In genomic region chr2:39008350-39008851, GRCm38 (mm10) we compare ENCODE assay signal across 8 mouse cellular contexts. TPM values are rescaled to one million over a fixed set of nuclear protein-coding genes. Genes with fewer than 3 reads are reported as not detected.
DNase-seq lines count a peak whose midpoint lies in the region; ATAC-seq and TF ChIP-seq lines count a peak whose summit lies in the region.

No protein-coding gene starts in this region.

- H3K9me3 ChIP-seq in heart, embryonic 16.5 days (replicated peaks; ENCODE audit: control insufficient read depth, low read length), result no peaks in the 10 kb centered on the region
- no peaks in the 10 kb centered on the region for H3K9me3 ChIP-seq in CH12.LX (replicated peaks; ENCODE audit: low read length)
- H3K9me3 ChIP-seq in embryonic facial prominence, embryonic 11.5 days (replicated peaks; ENCODE audit: control insufficient read depth, low read length), result no peaks in the 10 kb centered on the region
- H3K9me3 ChIP-seq in intestine, postnatal 0 days (ENCODE audit: control insufficient read depth), result no peaks in the 10 kb centered on the region
- no peaks in the 10 kb centered on the region for H3K9me3 ChIP-seq in midbrain, embryonic 12.5 days

- DNase-seq in heart, adult 8-10 months (ENCODE audit: low spot score), result no peak
- DNase-seq in CH12.LX (ENCODE audit: extremely low read depth) (no peak), adipocyte (ENCODE audit: low spot score) (no peak)
- peak; percentile 28 for DNase-seq in embryonic facial prominence, embryonic 11.5 days (ENCODE audit: low spot score)
- DNase-seq in Muller cell, postnatal 12 days (ENCODE audit: inconsistent ontology term), result no peak

- H3K27me3 ChIP-seq in heart, embryonic 16.5 days (ENCODE audit: control insufficient read depth, insufficient read depth, low read length), result no peaks in the 10 kb centered on the region
- no peaks in the 10 kb centered on the region for H3K27me3 ChIP-seq in CH12.LX (replicated peaks)
- H3K27me3 ChIP-seq in embryonic facial prominence, embryonic 11.5 days (ENCODE audit: control insufficient read depth, insufficient read depth, low read length), result no peaks in the 10 kb centered on the region
- no peaks in the 10 kb centered on the region for H3K27me3 ChIP-seq in intestine, postnatal 0 days (replicated peaks; ENCODE audit: control insufficient read depth, insufficient read depth, low read length)
- no peaks in the 10 kb centered on the region for H3K27me3 ChIP-seq in midbrain, embryonic 12.5 days

- no peak for TF ChIP-seq RAD21 in CH12.LX (IDR thresholded peaks at IDR 0.05; ENCODE audit: low read depth, low read length)

- H3K9ac ChIP-seq in heart, embryonic 16.5 days (ENCODE audit: low read length), result peak overlapping the region; percentile 97
- H3K9ac ChIP-seq in CH12.LX (ENCODE audit: insufficient read depth, low read depth), result peak overlapping the region; percentile 99
- H3K9ac ChIP-seq in embryonic facial prominence, embryonic 11.5 days (replicated peaks; ENCODE audit: low read length), result peak overlapping the region; percentile 90
- H3K9ac ChIP-seq in intestine, postnatal 0 days (ENCODE audit: low read depth, low read length), result peak overlapping the region; percentile 87
- peak overlapping the region; percentile 87 for H3K9ac ChIP-seq in midbrain, embryonic 12.5 days (replicated peaks)

- under 1% methylated on average over 25 of the region's 25 CpGs for WGBS in heart, embryonic 16.5 days
- WGBS in embryonic facial prominence, embryonic 11.5 days, result under 1% methylated on average over 22 of the region's 25 CpGs
- WGBS in intestine, postnatal 0 days, result under 1% methylated on average over 21 of the region's 25 CpGs
- WGBS in midbrain, embryonic 12.5 days, result under 1% methylated on average over 25 of the region's 25 CpGs

- peak overlapping the region; percentile 73 for H3K4me3 ChIP-seq in heart, embryonic 16.5 days (ENCODE audit: low read length)
- H3K4me3 ChIP-seq in CH12.LX (replicated peaks in 1 of 3; ENCODE audit: low read depth in 2 of 3, low read length in 2 of 3, poor library complexity in 1 of 3), result peak overlapping the region; percentile 74 to 100 (median 90)
- H3K4me3 ChIP-seq in embryonic facial prominence, embryonic 11.5 days (ENCODE audit: low read depth, low read length), result peak overlapping the region; percentile 89
- H3K4me3 ChIP-seq in intestine, postnatal 0 days (ENCODE audit: low read depth, low read length), result peak overlapping the region; percentile 88
- peak overlapping the region; percentile 82 for H3K4me3 ChIP-seq in midbrain, embryonic 12.5 days

- ATAC-seq in heart, embryonic 16.5 days (replicated peaks; ENCODE audit: extremely low read depth, insufficient read depth, low FRiP score), result peak; percentile 38
- peak; percentile 33 for ATAC-seq in embryonic facial prominence, embryonic 11.5 days (replicated peaks; ENCODE audit: insufficient number of reproducible peaks, low FRiP score, low TSS enrichment, low read depth)
- peak; percentile 40 for ATAC-seq in intestine, postnatal 0 days
- ATAC-seq in midbrain, embryonic 12.5 days (ENCODE audit: low FRiP score, low read depth), result peak; percentile 51

- no peak for TF ChIP-seq CTCF in CH12.LX (conservative IDR thresholded peaks at IDR 0.05 in 1 of 2, IDR thresholded peaks at IDR 0.05 in 1 of 2; ENCODE audit: low read depth in 2 of 2, low read length in 2 of 2)
- no peak for TF ChIP-seq CTCF in intestine, postnatal 0 days (IDR thresholded peaks at IDR 0.05; ENCODE audit: low read depth)

- H3K36me3 ChIP-seq in heart, embryonic 16.5 days (ENCODE audit: control insufficient read depth, insufficient read depth), result peaks cover 8% of the 10 kb centered on the region
- H3K36me3 ChIP-seq in CH12.LX (replicated peaks in 1 of 2; ENCODE audit: control insufficient read depth in 1 of 2, insufficient read depth in 1 of 2, low read length in 1 of 2), result peaks cover 12 to 32% of the 10 kb centered on the region in 2 experiments
- H3K36me3 ChIP-seq in embryonic facial prominence, embryonic 11.5 days (replicated peaks; ENCODE audit: control insufficient read depth, insufficient read depth, low read depth, low read length), result no peaks in the 10 kb centered on the region; the same call in 1 of the 2 replicates
- H3K36me3 ChIP-seq in intestine, postnatal 0 days (ENCODE audit: control insufficient read depth, insufficient read depth), result peaks cover 14% of the 10 kb centered on the region
- H3K36me3 ChIP-seq in midbrain, embryonic 12.5 days, result peaks cover 18% of the 10 kb centered on the region

- dilution Hi-C loops in CH12.LX (cut with MboI; ENCODE audit: extremely low pct_ligation_motif_present, extremely low pct_unique_long_range_greater_than_20kb, low sequenced_read_pairs), result no loop called here

- peaks cover 68% of the 10 kb centered on the region for H3K79me2 ChIP-seq in CH12.LX (replicated peaks; ENCODE audit: control insufficient read depth, extremely low read depth, insufficient read depth, poor library complexity, severe bottlenecking)

- H3K4me1 ChIP-seq in heart, embryonic 16.5 days (ENCODE audit: control insufficient read depth, insufficient read depth, low read length), result peaks cover 39% of the 10 kb centered on the region
- H3K4me1 ChIP-seq in CH12.LX (ENCODE audit: control insufficient read depth in 1 of 2, insufficient read depth in 2 of 2), result peaks cover 6 to 29% of the 10 kb centered on the region in 2 experiments
- H3K4me1 ChIP-seq in embryonic facial prominence, embryonic 11.5 days (ENCODE audit: control insufficient read depth, insufficient read depth, low read length), result no peaks in the 10 kb centered on the region; the same call in 1 of the 2 replicates
- H3K4me1 ChIP-seq in intestine, postnatal 0 days (replicated peaks; ENCODE audit: control insufficient read depth, insufficient read depth, low read length), result 0 out of 2 replicates have a peak, but pooled peaks cover 8% of the 10 kb centered on the region
- peaks cover 38% of the 10 kb centered on the region for H3K4me1 ChIP-seq in midbrain, embryonic 12.5 days

- peak overlapping the region; percentile 90 for H3K4me2 ChIP-seq in heart, embryonic 16.5 days (ENCODE audit: low read depth, low read length)
- H3K4me2 ChIP-seq in CH12.LX (ENCODE audit: insufficient read depth, low read depth, poor library complexity, severe bottlenecking), result peak overlapping the region; percentile 27; the same call in 1 of the 2 replicates
- H3K4me2 ChIP-seq in embryonic facial prominence, embryonic 11.5 days (ENCODE audit: low read depth, low read length), result peak overlapping the region; percentile 80
- H3K4me2 ChIP-seq in intestine, postnatal 0 days (replicated peaks; ENCODE audit: low read depth), result peak overlapping the region; percentile 96
- peak overlapping the region; percentile 97 for H3K4me2 ChIP-seq in midbrain, embryonic 12.5 days (replicated peaks)

- peak overlapping the region; percentile 97 for H3K27ac ChIP-seq in heart, embryonic 16.5 days (ENCODE audit: low read length)
- peak overlapping the region; percentile 99 for H3K27ac ChIP-seq in CH12.LX (ENCODE audit: insufficient read depth, low read depth)
- H3K27ac ChIP-seq in embryonic facial prominence, embryonic 11.5 days (replicated peaks; ENCODE audit: low read depth, low read length), result peak overlapping the region; percentile 68
- peak overlapping the region; percentile 94 for H3K27ac ChIP-seq in intestine, postnatal 0 days (ENCODE audit: low read depth, low read length)
- H3K27ac ChIP-seq in midbrain, embryonic 12.5 days (replicated peaks), result peak overlapping the region; percentile 91

- no peak for TF ChIP-seq POLR2A in CH12.LX (IDR thresholded peaks at IDR 0.05; ENCODE audit: low read depth, low read length)

- no peak for TF ChIP-seq EP300 in CH12.LX (IDR thresholded peaks at IDR 0.05; ENCODE audit: low read length)

- in situ Hi-C loops in CH12.LX (cut with MboI; ENCODE audit: low pct_ligation_motif_present, low pct_unique_long_range_greater_than_20kb, low sequenced_read_pairs), result no loop called here

RNA-seq across cellular contexts. Expression of gene Rpl35, which starts 3.0 kb away (rescaled TPM):
- polyA plus RNA-seq in heart, embryonic 16.5 days (2015; fragmentation: Nextera tagmentation; extraction: Ambion mirVana), result 479 and 487 TPM in 2 replicates
- total RNA-seq in heart, adult 8-10 months (2022), result 100 to 1,000 TPM; 299 to 346 (median 322) TPM
- total RNA-seq in CH12.LX (2012; rRNA removed) (2,171 and 2,515 TPM in 2 replicates), CH12.LX (2014; rRNA removed) (976 and 984 TPM in 2 replicates)
- 649 and 718 TPM in 2 replicates for polyA plus RNA-seq in CH12.LX (2012; ENCODE audit: insufficient read length, low read depth)
- 1,128 and 1,148 TPM in 2 replicates for polyA plus RNA-seq in embryonic facial prominence, embryonic 11.5 days (2014; fragmentation: Nextera tagmentation; extraction: Ambion mirVana)
- 585 and 607 TPM in 2 replicates for polyA plus RNA-seq in intestine, postnatal 0 days (2015; fragmentation: Nextera tagmentation; extraction: Ambion mirVana)
- polyA plus RNA-seq in midbrain, embryonic 12.5 days (2016; fragmentation: Nextera tagmentation; extraction: Ambion mirVana), result 938 and 967 TPM in 2 replicates

RNA-seq across cellular contexts. Expression of gene Arpc5l, which starts 3.3 kb away (rescaled TPM):
- 77.4 and 83.3 TPM in 2 replicates for polyA plus RNA-seq in heart, embryonic 16.5 days (2015; fragmentation: Nextera tagmentation; extraction: Ambion mirVana)
- 100 to 1,000 TPM in 3 of 4 experiments, 10 to 100 TPM in 1; 90.3 to 125 (median 106) TPM for total RNA-seq in heart, adult 8-10 months (2022)
- total RNA-seq in CH12.LX (2012; rRNA removed) (139 and 148 TPM in 2 replicates), CH12.LX (2014; rRNA removed) (300 and 309 TPM in 2 replicates)
- polyA plus RNA-seq in CH12.LX (2012; ENCODE audit: insufficient read length, low read depth), result 212 and 219 TPM in 2 replicates
- polyA plus RNA-seq in embryonic facial prominence, embryonic 11.5 days (2014; fragmentation: Nextera tagmentation; extraction: Ambion mirVana), result 140 TPM in 2 replicates
- polyA plus RNA-seq in intestine, postnatal 0 days (2015; fragmentation: Nextera tagmentation; extraction: Ambion mirVana), result 68.3 and 73.3 TPM in 2 replicates
- polyA plus RNA-seq in midbrain, embryonic 12.5 days (2016; fragmentation: Nextera tagmentation; extraction: Ambion mirVana), result 124 and 134 TPM in 2 replicates

RNA-seq across cellular contexts. Expression of gene Wdr38, which starts 11.1 kb away (rescaled TPM):
- 1.2 and 1.3 TPM in 2 replicates for polyA plus RNA-seq in heart, embryonic 16.5 days (2015; fragmentation: Nextera tagmentation; extraction: Ambion mirVana)
- under 1 TPM; 0.09 to 0.22 (median 0.13) TPM for total RNA-seq in heart, adult 8-10 months (2022)
- total RNA-seq in CH12.LX (2012; rRNA removed) (1.0 and 1.1 TPM in 2 replicates), CH12.LX (2014; rRNA removed) (0.19 and 0.28 TPM in 2 replicates)
- polyA plus RNA-seq in CH12.LX (2012; ENCODE audit: insufficient read length, low read depth), result 0.40 and 0.63 TPM in 2 replicates
- polyA plus RNA-seq in embryonic facial prominence, embryonic 11.5 days (2014; fragmentation: Nextera tagmentation; extraction: Ambion mirVana), result 0.85 and 1.7 TPM in 2 replicates
- polyA plus RNA-seq in intestine, postnatal 0 days (2015; fragmentation: Nextera tagmentation; extraction: Ambion mirVana), result 0.47 and 0.78 TPM in 2 replicates
- 1.7 and 1.9 TPM in 2 replicates for polyA plus RNA-seq in midbrain, embryonic 12.5 days (2016; fragmentation: Nextera tagmentation; extraction: Ambion mirVana)

RNA-seq across cellular contexts. Expression of gene Golga1, which starts 56.9 kb away (rescaled TPM):
- 18.6 and 19.7 TPM in 2 replicates for polyA plus RNA-seq in heart, embryonic 16.5 days (2015; fragmentation: Nextera tagmentation; extraction: Ambion mirVana)
- total RNA-seq in heart, adult 8-10 months (2022), result 10 to 100 TPM; 12.0 to 15.7 (median 14.1) TPM
- total RNA-seq in CH12.LX (2012; rRNA removed), result 7.8 and 8.8 TPM in 2 replicates
- 8.2 and 8.6 TPM in 2 replicates for total RNA-seq in CH12.LX (2014; rRNA removed)
- 10.1 and 11.5 TPM in 2 replicates for polyA plus RNA-seq in CH12.LX (2012; ENCODE audit: insufficient read length, low read depth)
- 28.6 and 33.4 TPM in 2 replicates for polyA plus RNA-seq in embryonic facial prominence, embryonic 11.5 days (2014; fragmentation: Nextera tagmentation; extraction: Ambion mirVana)
- polyA plus RNA-seq in intestine, postnatal 0 days (2015; fragmentation: Nextera tagmentation; extraction: Ambion mirVana), result 26.7 and 31.5 TPM in 2 replicates
- polyA plus RNA-seq in midbrain, embryonic 12.5 days (2016; fragmentation: Nextera tagmentation; extraction: Ambion mirVana), result 38.6 and 39.4 TPM in 2 replicates

Comparison
In these comparisons a context has a peak if more than half of its experiments do, and no peak if none do; other contexts are left out.
1. H3K4me2 ChIP-seq: peak in every context shown above with its lines; median percentile 97 in midbrain, embryonic 12.5 days; 96 in intestine, postnatal 0 days; 90 in heart, embryonic 16.5 days; 80 in embryonic facial prominence, embryonic 11.5 days; 27 in CH12.LX.